Mouse (Mus musculus): Measurements from ENCODE around the gene Apba2. TPM values are rescaled to one million over a fixed set of nuclear protein-coding genes. Genes with fewer than 3 reads are reported as not detected.
A peak's percentile ranks its signal among the peaks of the same experiment; 100 is the strongest.

Gene Apba2
- polyA plus RNA-seq, 1 experiment from 2014 or later: 3.8 TPM

DNA sequence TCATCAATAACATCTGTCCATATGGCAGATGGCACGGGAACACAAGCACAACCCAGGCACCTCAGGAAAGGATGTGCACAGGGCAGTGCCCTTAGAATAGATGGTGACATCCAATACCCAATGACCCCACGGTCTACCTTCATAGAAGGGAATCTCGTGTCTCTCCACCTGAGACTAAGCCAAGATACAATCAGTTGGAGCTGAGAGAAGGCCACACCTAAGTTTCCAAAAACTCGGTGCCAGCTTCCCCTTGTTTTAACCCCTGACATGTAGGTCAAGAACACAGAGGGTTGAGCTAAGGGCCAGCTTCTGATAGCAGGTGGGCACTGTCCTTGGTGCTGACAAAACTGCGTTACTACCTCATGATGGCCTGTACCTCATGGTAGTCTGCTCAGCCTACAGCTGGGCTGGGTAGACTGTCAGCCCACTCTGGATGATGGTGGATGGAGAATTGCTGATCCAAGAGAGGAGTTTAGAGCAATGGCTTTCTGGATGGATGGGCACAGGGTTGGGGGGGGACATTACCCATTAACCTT is 202.6 kb downstream of the Apba2 start:
- no peak overlapping the region for H3K27ac ChIP-seq (ENCODE audit: low read depth)
- H3K4me2 ChIP-seq: no peak overlapping the region
- no peaks in the 10 kb centered on the region for H3K9me3 ChIP-seq (ENCODE audit: low read depth, low read length)
- H3K4me1 ChIP-seq (ENCODE audit: insufficient read depth): no peaks in the 10 kb centered on the region
- DNase-seq: peak; percentile 61
- no peak for TF ChIP-seq CTCF (IDR thresholded peaks at IDR 0.05; ENCODE audit: low read depth)
- ATAC-seq (ENCODE audit: insufficient read depth): no peak
- no peak overlapping the region for H3K4me3 ChIP-seq (ENCODE audit: low read depth, low read length)
- 54% methylated on average over 5 of the region's 5 CpGs for WGBS
- no peak overlapping the region for H3K9ac ChIP-seq
- no peaks in the 10 kb centered on the region for H3K27me3 ChIP-seq (ENCODE audit: insufficient read depth, low read length)
- H3K36me3 ChIP-seq (ENCODE audit: insufficient read depth): no peaks in the 10 kb centered on the region

DNA sequence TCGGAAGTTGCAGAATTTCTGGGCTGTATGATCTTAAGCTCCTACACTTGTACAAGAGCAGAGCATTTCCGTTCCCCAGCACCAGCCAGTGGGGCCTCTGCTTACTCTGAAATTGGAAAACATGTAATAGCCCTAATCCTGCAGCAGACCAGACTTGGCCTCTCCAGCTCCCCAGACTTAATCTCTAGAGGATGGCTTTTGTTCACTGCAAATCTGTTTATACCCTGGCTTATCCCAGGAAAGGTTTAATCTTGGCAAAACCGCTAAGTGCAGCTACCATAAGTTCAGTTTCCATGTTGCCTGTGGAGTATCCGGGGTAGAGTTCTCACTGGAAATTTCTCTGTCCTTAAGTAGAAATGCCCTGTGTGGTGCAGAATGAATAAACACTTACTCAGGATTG is 206.7 kb downstream of the Apba2 start:
- no peak for ATAC-seq (ENCODE audit: insufficient read depth)
- Histone ChIP-seq H3K9me3 (ENCODE audit: low read depth, low read length) (no peaks in the 10 kb centered on the region), H3K4me2 (no peak overlapping the region), H3K27me3 (ENCODE audit: insufficient read depth, low read length) (no peaks in the 10 kb centered on the region), H3K27ac (ENCODE audit: low read depth) (no peak overlapping the region), H3K4me3 (ENCODE audit: low read depth, low read length) (no peak overlapping the region), H3K9ac (no peak overlapping the region), H3K4me1 (ENCODE audit: insufficient read depth) (no peaks in the 10 kb centered on the region), H3K36me3 (ENCODE audit: insufficient read depth) (no peaks in the 10 kb centered on the region)
- DNase-seq: no peak
- TF ChIP-seq CTCF (IDR thresholded peaks at IDR 0.05; ENCODE audit: low read depth): no peak
- 79% methylated on average over 4 of the region's 4 CpGs for WGBS

- peak; percentile 23 for DNase-seq
- no peak overlapping the region for H3K27ac ChIP-seq (ENCODE audit: low read depth)
- no peaks in the 10 kb centered on the region for H3K36me3 ChIP-seq (ENCODE audit: insufficient read depth)
- no peaks in the 10 kb centered on the region for H3K9me3 ChIP-seq (ENCODE audit: low read depth, low read length)
- no peak overlapping the region for H3K9ac ChIP-seq
- ATAC-seq (ENCODE audit: insufficient read depth): peak; percentile 31; the same call in 1 of the 2 replicates
- TF ChIP-seq CTCF (IDR thresholded peaks at IDR 0.05; ENCODE audit: low read depth): peak; percentile 47
- no peaks in the 10 kb centered on the region for H3K27me3 ChIP-seq (ENCODE audit: insufficient read depth, low read length)
- 73% methylated on average over 13 of the region's 13 CpGs for WGBS
- H3K4me2 ChIP-seq: no peak overlapping the region
- no peak overlapping the region for H3K4me3 ChIP-seq (ENCODE audit: low read depth, low read length)
- no peaks in the 10 kb centered on the region for H3K4me1 ChIP-seq (ENCODE audit: insufficient read depth)
Measured at GRCm38 (mm10) chr7:64709520-64710262, 208.2 kb downstream of the Apba2 start.

GRCm38 (mm10) chr7:64716286-64716685 is 214.8 kb downstream of the Apba2 start:
- Histone ChIP-seq H3K4me3 (ENCODE audit: low read depth, low read length) (no peak overlapping the region), H3K27me3 (ENCODE audit: insufficient read depth, low read length) (no peaks in the 10 kb centered on the region), H3K4me2 (no peak overlapping the region), H3K36me3 (ENCODE audit: insufficient read depth) (no peaks in the 10 kb centered on the region), H3K4me1 (ENCODE audit: insufficient read depth) (no peaks in the 10 kb centered on the region), H3K9me3 (ENCODE audit: low read depth, low read length) (no peaks in the 10 kb centered on the region), H3K9ac (no peak overlapping the region), H3K27ac (ENCODE audit: low read depth) (no peak overlapping the region)
- 76% methylated on average over 2 of the region's 2 CpGs for WGBS
- ATAC-seq (ENCODE audit: insufficient read depth) (no peak), DNase-seq (no peak)
- no peak for TF ChIP-seq CTCF (IDR thresholded peaks at IDR 0.05; ENCODE audit: low read depth)

GRCm38 (mm10) chr7:64723313-64723712 is 221.8 kb downstream of the Apba2 start:
- Histone ChIP-seq H3K27ac (ENCODE audit: low read depth) (no peak overlapping the region), H3K4me3 (ENCODE audit: low read depth, low read length) (no peak overlapping the region), H3K9ac (no peak overlapping the region)

GRCm38 (mm10) chr7:64724409-64724808 is 222.9 kb downstream of the Apba2 start:
- no peak overlapping the region for H3K4me3 ChIP-seq (ENCODE audit: low read depth, low read length)
- no peak overlapping the region for H3K9ac ChIP-seq
- H3K36me3 ChIP-seq (ENCODE audit: insufficient read depth): no peaks in the 10 kb centered on the region
- H3K4me1 ChIP-seq (ENCODE audit: insufficient read depth): no peaks in the 10 kb centered on the region
- TF ChIP-seq CTCF (IDR thresholded peaks at IDR 0.05; ENCODE audit: low read depth): no peak
- DNase-seq (no peak), ATAC-seq (ENCODE audit: insufficient read depth) (no peak)
- H3K27ac ChIP-seq (ENCODE audit: low read depth): no peak overlapping the region
- no peaks in the 10 kb centered on the region for H3K9me3 ChIP-seq (ENCODE audit: low read depth, low read length)
- no peak overlapping the region for H3K4me2 ChIP-seq
- H3K27me3 ChIP-seq (ENCODE audit: insufficient read depth, low read length): no peaks in the 10 kb centered on the region
- WGBS: 74% methylated on average over 1 of the region's 1 CpGs

More at GRCm38 (mm10) chr7:64723313-64723712, 221.8 kb downstream of the Apba2 start:
- no peaks in the 10 kb centered on the region for H3K9me3 ChIP-seq (ENCODE audit: low read depth, low read length)
- 77% methylated on average over 3 of the region's 3 CpGs for WGBS
- DNase-seq (no peak), ATAC-seq (ENCODE audit: insufficient read depth) (no peak)
- no peak overlapping the region for H3K4me2 ChIP-seq
- no peaks in the 10 kb centered on the region for H3K4me1 ChIP-seq (ENCODE audit: insufficient read depth)
- no peaks in the 10 kb centered on the region for H3K36me3 ChIP-seq (ENCODE audit: insufficient read depth)
- no peaks in the 10 kb centered on the region for H3K27me3 ChIP-seq (ENCODE audit: insufficient read depth, low read length)
- no peak for TF ChIP-seq CTCF (IDR thresholded peaks at IDR 0.05; ENCODE audit: low read depth)

DNA sequence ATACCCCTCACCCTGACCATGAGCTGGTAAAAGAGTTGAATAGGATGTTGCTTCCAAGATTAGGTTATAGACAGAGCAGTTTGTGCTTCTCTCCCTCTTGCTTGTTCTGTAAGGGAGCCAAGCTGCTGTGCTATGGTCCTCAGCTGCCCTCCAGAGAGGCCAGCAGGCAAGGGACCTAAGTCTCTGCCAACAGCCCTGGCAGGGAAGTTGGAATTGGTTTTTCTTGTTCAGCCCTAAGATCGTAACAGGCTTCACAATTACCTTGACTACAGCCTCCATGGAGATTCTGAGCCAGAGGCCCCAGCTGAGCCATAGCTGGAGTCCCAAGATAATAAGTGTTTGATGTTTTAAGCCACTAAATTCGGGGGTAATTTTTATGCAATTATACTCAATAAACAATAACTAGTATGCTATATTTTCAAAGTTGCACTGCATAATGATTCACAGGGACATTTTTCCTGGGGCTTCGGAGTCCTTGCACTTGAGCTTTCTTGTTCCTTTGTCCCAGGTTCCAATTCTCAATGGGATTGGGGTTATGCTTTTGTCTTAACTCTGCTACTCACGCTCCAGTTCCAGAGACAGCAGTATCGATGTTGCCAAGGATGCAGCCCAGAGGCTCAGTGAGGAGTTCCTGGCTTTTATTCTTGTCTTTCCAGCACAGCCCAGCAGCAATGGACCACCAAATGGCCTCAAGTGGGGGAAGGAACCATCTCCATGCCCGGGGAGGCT is 224.6 kb downstream of the Apba2 start:
- H3K9me3 ChIP-seq (ENCODE audit: low read depth, low read length): no peaks in the 10 kb centered on the region
- DNase-seq: no peak
- no peaks in the 10 kb centered on the region for H3K4me1 ChIP-seq (ENCODE audit: insufficient read depth)

More for the DNA sequence above, 224.6 kb downstream of the Apba2 start:
- 77% methylated on average over 6 of the region's 6 CpGs for WGBS
- Histone ChIP-seq H3K9ac (no peak overlapping the region), H3K4me2 (no peak overlapping the region), H3K4me3 (ENCODE audit: low read depth, low read length) (no peak overlapping the region), H3K36me3 (ENCODE audit: insufficient read depth) (no peaks in the 10 kb centered on the region), H3K27ac (ENCODE audit: low read depth) (no peak overlapping the region), H3K27me3 (ENCODE audit: insufficient read depth, low read length) (no peaks in the 10 kb centered on the region)
- ATAC-seq (ENCODE audit: insufficient read depth): no peak
- TF ChIP-seq CTCF (IDR thresholded peaks at IDR 0.05; ENCODE audit: low read depth): no peak

Data from lung, embryonic 14.5 days (tissue).